Mouse (Mus musculus) urinary bladder, postnatal 25 days (tissue): ENCODE data around the gene Cd276.
"Not testable (repeated sequence)": the region's sequence is repeated elsewhere in the genome, so short reads cannot be mapped to it uniquely, and the experiment has no call there.

Experiments used
- DNase-seq: peaks from one replicate; pipeline ENCODE4 v3.0.0; 2022; ENCODE audit warnings: low spot score

Cd276 gene

GRCm38 (mm10) chr9:58554908-58555684, at the start of gene Cd276:
Gene Cd276 (minus strand): TSS chr9:58555437.
- DNase-seq: peak; percentile 55

- DNase-seq: no peak
Observed at GRCm38 (mm10) chr9:58595313-58595712, 40.1 kb upstream of the Cd276 start.

GRCm38 (mm10) chr9:58588657-58589056, 33.4 kb upstream of the Cd276 start:
- no peak for DNase-seq

GRCm38 (mm10) chr9:58584323-58584722, 29.1 kb upstream of the Cd276 start:
- DNase-seq: no peak

GRCm38 (mm10) chr9:58583267-58583641, 28.0 kb upstream of the Cd276 start:
- DNase-seq: no peak

GRCm38 (mm10) chr9:58582581-58583266, 27.5 kb upstream of the Cd276 start:
- DNase-seq: peak; percentile 46

GRCm38 (mm10) chr9:58581958-58582540, 26.8 kb upstream of the Cd276 start, which contains the start of gene Nptn:
Gene Nptn (plus strand): TSS chr9:58582240.
- peak; percentile 92 for DNase-seq

GRCm38 (mm10) chr9:58581283-58581930, 26.2 kb upstream of the Cd276 start:
- no peak for DNase-seq

GRCm38 (mm10) chr9:58580453-58581195, 25.4 kb upstream of the Cd276 start:
- not testable (repeated sequence) for DNase-seq

- peak; percentile 86 for DNase-seq
Observed at GRCm38 (mm10) chr9:58578669-58579068, 23.4 kb upstream of the Cd276 start.

- DNase-seq: no peak
Observed at GRCm38 (mm10) chr9:58571001-58571400, 15.8 kb upstream of the Cd276 start.

- no peak for DNase-seq
Observed at GRCm38 (mm10) chr9:58567682-58568081, 12.4 kb upstream of the Cd276 start.

GRCm38 (mm10) chr9:58565945-58566344, 10.7 kb upstream of the Cd276 start:
- DNase-seq: not testable (repeated sequence)

- no peak for DNase-seq
Observed at GRCm38 (mm10) chr9:58560211-58560610, 5.0 kb upstream of the Cd276 start.

- no peak for DNase-seq
Observed at GRCm38 (mm10) chr9:58557457-58558455, 2.5 kb upstream of the Cd276 start.

- no peak for DNase-seq
Observed at GRCm38 (mm10) chr9:58556627-58557026, 1.4 kb upstream of the Cd276 start.

- no peak for DNase-seq
Observed at GRCm38 (mm10) chr9:58555685-58556414, 613 bp upstream of the Cd276 start.

GRCm38 (mm10) chr9:58554056-58554907, 955 bp downstream of the Cd276 start:
- peak; percentile 31 for DNase-seq

- no peak for DNase-seq
Observed at GRCm38 (mm10) chr9:58552083-58552482, 3.2 kb downstream of the Cd276 start.
